Mouse (Mus musculus) kidney, embryonic 14.5 days (tissue): ENCODE results near the gene Ephb2. TPM values are rescaled to one million over a fixed set of nuclear protein-coding genes. Genes with fewer than 3 reads are reported as not detected.

Experiments used
- ATAC-seq: fragments of 200-750 bp; cut with Nextera tagmentation; 2 replicates; pipeline ENCODE4 v1.8.0; 2017; ENCODE audit warnings: moderate number of reproducible peaks, mild to moderate bottlenecking, moderate TSS enrichment, moderate library complexity; ENCODE audit not compliant: low FRiP score, low TSS enrichment
- H3K27ac ChIP-seq: fragments of 300-500 bp; sonication (generic); 2 replicates; pipeline ENCODE4 v1.5.1; 2014; ENCODE audit warnings: low read depth, mild to moderate bottlenecking, low read length, moderate library complexity, mixed read lengths
- H3K27me3 ChIP-seq: fragments of 300-500 bp; sonication (generic); 2 replicates; pipeline ENCODE4 v1.6.1; 2014; ENCODE audit warnings: mild to moderate bottlenecking, low read length; ENCODE audit not compliant: control insufficient read depth, insufficient read depth
- H3K36me3 ChIP-seq: fragments of 300-500 bp; sonication (generic); 2 replicates; pipeline ENCODE4 v1.6.1; 2014; ENCODE audit warnings: low read length, mixed read lengths; ENCODE audit not compliant: control insufficient read depth, insufficient read depth
- H3K4me1 ChIP-seq: fragments of 300-500 bp; sonication (generic); 2 replicates; pipeline ENCODE4 v1.6.1; 2014; ENCODE audit warnings: low read length, mixed read lengths; ENCODE audit not compliant: control insufficient read depth, insufficient read depth
- H3K4me2 ChIP-seq: fragments of 300-500 bp; sonication (generic); replicated peaks from 2 replicates; pipeline ENCODE4 v1.6.1; 2014; ENCODE audit warnings: low read depth, mild to moderate bottlenecking, low read length
- H3K4me3 ChIP-seq: fragments of 300-500 bp; sonication (generic); 2 replicates; pipeline ENCODE4 v1.5.1; 2014; ENCODE audit warnings: mild to moderate bottlenecking, low read length
- H3K9ac ChIP-seq: fragments of 300-500 bp; sonication (generic); 2 replicates; pipeline ENCODE4 v1.6.1; 2014; ENCODE audit warnings: low read depth, mild to moderate bottlenecking, low read length, moderate library complexity
- H3K9me3 ChIP-seq: fragments of 300-500 bp; sonication (generic); 2 replicates; pipeline ENCODE4 v1.6.1; 2016; ENCODE audit warnings: low read length; ENCODE audit not compliant: control insufficient read depth
- WGBS: fragments of 180-500 bp; shearing (Covaris S2); extraction: QIAGEN DNeasy Blood & Tissue Kit; methylation state at CpG from one replicate; pipeline ENCODE4 v1.1.7; 2014; 5-methylcytosine and 5-hydroxymethylcytosine counted together
- polyA plus RNA-seq: library from polyadenylated mRNA; unstranded; fragments of >200 nt; fragmentation: Nextera tagmentation; extraction: Ambion mirVana; gene quantifications from 2 replicates; pipeline ENCODE4 v1.2.1, GENCODE M21; 2014

Ephb2 gene
- polyA plus RNA-seq, 1 experiment from 2014 or later = 9.1 TPM

DNA sequence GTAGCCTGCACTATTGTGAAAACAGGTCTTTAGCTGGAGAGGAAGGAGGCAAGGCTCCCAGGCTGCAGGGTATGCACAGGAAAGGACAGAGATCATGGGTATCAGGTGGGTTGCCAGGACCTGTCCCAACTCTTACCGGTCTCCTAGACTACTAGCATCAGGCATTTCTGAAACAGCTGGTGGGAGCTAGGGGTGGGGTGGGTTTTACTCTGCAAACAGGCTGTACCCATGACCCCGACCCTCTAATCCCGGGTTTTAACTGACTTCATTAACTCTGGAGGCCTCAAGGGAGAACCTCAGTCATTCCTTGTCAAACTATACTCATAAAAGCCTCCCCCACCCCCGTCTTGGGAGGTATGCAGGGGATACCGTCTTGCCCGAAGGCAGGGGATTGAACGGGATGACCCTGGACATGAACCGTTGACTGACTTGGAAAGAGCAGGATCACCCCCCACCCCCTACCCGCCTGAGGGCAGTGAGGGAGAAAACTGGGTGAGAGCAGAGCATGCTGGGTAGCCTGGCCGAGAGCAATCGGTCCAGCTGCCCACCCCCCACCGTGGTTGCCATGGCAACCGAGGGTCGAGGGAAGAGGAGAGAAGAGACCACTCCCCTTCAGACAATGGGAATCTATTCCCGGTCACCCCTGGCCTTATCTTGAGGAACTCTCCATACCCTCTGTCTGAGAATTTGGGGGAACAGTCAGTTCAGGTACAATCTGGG, 29.1 kb upstream of the Ephb2 start:
- H3K27me3 ChIP-seq = peaks cover 6% of the 10 kb centered on the region; the same call in 1 of the 2 replicates
- no peak overlapping the region for H3K9ac ChIP-seq
- H3K4me3 ChIP-seq = no peak overlapping the region
- 7% methylated on average over 15 of the region's 15 CpGs for WGBS
- H3K36me3 ChIP-seq = no peaks in the 10 kb centered on the region
- peaks cover 17% of the 10 kb centered on the region for H3K4me1 ChIP-seq
- no peaks in the 10 kb centered on the region for H3K9me3 ChIP-seq
- no peak for ATAC-seq
- H3K4me2 ChIP-seq = no peak overlapping the region
- H3K27ac ChIP-seq = no peak overlapping the region

GRCm38 (mm10) chr4:136863517-136863916, 27.7 kb upstream of the Ephb2 start:
- H3K4me3 ChIP-seq = no peak overlapping the region
- H3K9me3 ChIP-seq = no peaks in the 10 kb centered on the region
- H3K4me1 ChIP-seq = peaks cover 17% of the 10 kb centered on the region
- no peak overlapping the region for H3K27ac ChIP-seq
- H3K36me3 ChIP-seq = no peaks in the 10 kb centered on the region
- H3K4me2 ChIP-seq = no peak overlapping the region
- H3K27me3 ChIP-seq = peaks cover 6% of the 10 kb centered on the region; the same call in 1 of the 2 replicates
- no peak for ATAC-seq
- WGBS = 43% methylated on average over 9 of the region's 9 CpGs
- H3K9ac ChIP-seq = no peak overlapping the region

- H3K4me1 ChIP-seq = peaks cover 14% of the 10 kb centered on the region
- H3K9me3 ChIP-seq = no peaks in the 10 kb centered on the region
- ATAC-seq = no peak
- 70% methylated on average over 2 of the region's 2 CpGs for WGBS
- no peak overlapping the region for H3K27ac ChIP-seq
- peaks cover 6% of the 10 kb centered on the region; the same call in 1 of the 2 replicates for H3K27me3 ChIP-seq
- H3K9ac ChIP-seq = no peak overlapping the region
- no peak overlapping the region for H3K4me3 ChIP-seq
- H3K36me3 ChIP-seq = no peaks in the 10 kb centered on the region
- H3K4me2 ChIP-seq = no peak overlapping the region
These were observed 26.6 kb upstream of the Ephb2 start for GRCm38 (mm10) chr4:136862411-136862810.

DNA sequence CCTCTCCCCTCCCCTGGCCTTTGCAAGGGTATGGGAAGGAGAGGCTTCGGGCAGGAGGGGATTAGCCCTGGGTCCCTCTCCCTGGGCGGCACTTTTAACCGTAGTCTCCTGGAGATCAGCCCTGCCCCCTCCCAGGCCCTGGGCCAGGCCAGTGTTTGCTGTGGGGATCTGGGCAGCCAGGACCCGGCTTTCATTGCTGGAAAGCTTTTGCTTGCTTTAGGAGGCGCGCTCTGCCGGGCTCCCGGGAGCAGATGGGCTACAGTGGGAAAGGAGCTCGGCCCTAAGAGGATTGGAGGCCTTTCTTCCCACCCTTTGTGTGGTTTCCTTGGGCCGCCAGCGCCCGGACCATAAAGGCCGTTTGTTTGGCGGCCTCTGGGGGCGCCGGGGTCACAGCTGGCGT, 26.0 kb upstream of the Ephb2 start:
- H3K27ac ChIP-seq = no peak overlapping the region
- peak overlapping the region; percentile 31; the same call in 1 of the 2 replicates for H3K9ac ChIP-seq

DNA sequence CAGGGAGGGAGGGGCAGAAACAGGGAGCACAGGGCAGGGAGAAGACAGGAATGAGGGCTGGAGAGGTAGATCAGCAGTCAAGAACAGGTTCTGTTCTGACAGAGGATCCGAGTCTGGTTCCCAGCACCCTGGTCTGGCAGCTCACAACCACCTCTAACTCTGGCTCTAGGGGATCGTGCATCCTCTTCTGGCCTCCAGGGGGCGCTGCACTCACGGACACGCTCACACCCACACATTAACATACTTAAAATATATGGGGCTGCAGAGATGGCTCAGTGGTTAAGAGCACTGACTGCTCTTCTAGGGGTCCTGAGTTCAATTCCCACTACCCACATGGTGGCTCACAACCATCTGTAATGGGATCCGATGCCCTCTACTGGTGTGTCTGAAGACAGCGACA, 24.2 kb upstream of the Ephb2 start:
- Histone ChIP-seq H3K4me3 (no peak overlapping the region), H3K9ac (no peak overlapping the region), H3K36me3 (no peaks in the 10 kb centered on the region), H3K27ac (no peak overlapping the region), H3K9me3 (no peaks in the 10 kb centered on the region), H3K4me2 (no peak overlapping the region), H3K27me3 (peaks cover 6% of the 10 kb centered on the region; the same call in 1 of the 2 replicates), H3K4me1 (peaks cover 10% of the 10 kb centered on the region)
- ATAC-seq = no peak
- 83% methylated on average over 7 of the region's 7 CpGs for WGBS

More for the DNA sequence above, 26.0 kb upstream of the Ephb2 start:
- H3K4me3 ChIP-seq = no peak overlapping the region
- ATAC-seq = no peak
- H3K4me1 ChIP-seq = peaks cover 14% of the 10 kb centered on the region
- no peaks in the 10 kb centered on the region for H3K9me3 ChIP-seq
- no peak overlapping the region for H3K4me2 ChIP-seq
- H3K36me3 ChIP-seq = no peaks in the 10 kb centered on the region
- peaks cover 6% of the 10 kb centered on the region; the same call in 1 of the 2 replicates for H3K27me3 ChIP-seq
- WGBS = 13% methylated on average over 17 of the region's 17 CpGs

DNA sequence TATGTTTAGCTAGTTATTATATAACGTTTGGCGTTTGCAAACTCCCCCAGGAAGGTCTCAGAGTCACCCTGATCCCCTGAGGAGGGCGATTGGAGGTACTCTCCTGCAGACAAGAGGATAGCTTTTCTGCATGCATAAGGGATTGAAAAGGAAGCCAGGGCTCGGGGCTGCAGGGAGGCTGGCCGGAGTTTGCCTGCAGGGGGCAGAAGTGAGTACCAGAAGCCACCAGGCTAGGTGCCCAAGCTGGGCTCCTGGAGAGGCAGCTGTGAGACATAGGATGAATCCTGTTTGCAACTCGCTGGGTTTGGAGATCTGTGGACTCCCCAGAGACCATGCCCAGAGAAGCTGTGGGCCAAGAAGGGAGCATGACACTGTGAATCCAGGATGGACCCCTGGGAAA, 19.3 kb upstream of the Ephb2 start:
- Histone ChIP-seq H3K27me3 (no peaks in the 10 kb centered on the region), H3K4me3 (no peak overlapping the region), H3K9ac (no peak overlapping the region), H3K4me1 (no peaks in the 10 kb centered on the region), H3K36me3 (no peaks in the 10 kb centered on the region), H3K9me3 (no peaks in the 10 kb centered on the region), H3K27ac (no peak overlapping the region), H3K4me2 (no peak overlapping the region)
- ATAC-seq = no peak
- 39% methylated on average over 6 of the region's 6 CpGs for WGBS

- no peak overlapping the region for H3K9ac ChIP-seq
- H3K27me3 ChIP-seq = no peaks in the 10 kb centered on the region
- H3K36me3 ChIP-seq = no peaks in the 10 kb centered on the region
- no peak overlapping the region for H3K4me2 ChIP-seq
- ATAC-seq = no peak
- no peaks in the 10 kb centered on the region for H3K4me1 ChIP-seq
- no peaks in the 10 kb centered on the region for H3K9me3 ChIP-seq
- WGBS = 47% methylated on average over 12 of the region's 12 CpGs
- no peak overlapping the region for H3K27ac ChIP-seq
- H3K4me3 ChIP-seq = no peak overlapping the region
These were observed 17.2 kb upstream of the Ephb2 start for GRCm38 (mm10) chr4:136852989-136853388.

DNA sequence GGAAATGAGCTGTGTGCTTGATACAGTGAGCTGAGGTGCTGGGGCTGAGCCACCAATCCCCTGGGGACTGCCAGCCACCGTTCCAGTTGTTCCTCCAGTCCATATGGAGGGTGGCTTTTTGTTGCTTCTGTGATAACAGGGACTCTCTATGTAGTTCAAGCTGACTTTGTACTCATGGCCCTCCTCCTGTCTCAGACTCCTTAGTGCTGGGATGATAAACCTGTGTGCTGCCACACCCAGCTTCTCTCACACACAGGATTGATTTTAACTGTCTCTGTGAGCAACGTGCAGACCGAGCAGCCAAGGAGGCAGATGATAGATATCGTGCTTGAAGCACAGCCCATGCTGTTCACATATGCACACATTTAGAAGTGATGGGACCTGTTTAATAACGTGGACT, 16.3 kb upstream of the Ephb2 start:
- WGBS = 63% methylated on average over 5 of the region's 5 CpGs
- no peak overlapping the region for H3K4me3 ChIP-seq
- H3K27me3 ChIP-seq = no peaks in the 10 kb centered on the region
- H3K4me1 ChIP-seq = no peaks in the 10 kb centered on the region
- H3K4me2 ChIP-seq = no peak overlapping the region
- no peaks in the 10 kb centered on the region for H3K36me3 ChIP-seq
- ATAC-seq = no peak
- no peak overlapping the region for H3K27ac ChIP-seq
- H3K9ac ChIP-seq = no peak overlapping the region
- H3K9me3 ChIP-seq = no peaks in the 10 kb centered on the region

- H3K27ac ChIP-seq = no peak overlapping the region
- H3K4me2 ChIP-seq = no peak overlapping the region
- H3K4me3 ChIP-seq = no peak overlapping the region
- H3K9ac ChIP-seq = no peak overlapping the region
- H3K9me3 ChIP-seq = no peaks in the 10 kb centered on the region
- H3K36me3 ChIP-seq = no peaks in the 10 kb centered on the region
- no peak for ATAC-seq
- H3K27me3 ChIP-seq = no peaks in the 10 kb centered on the region
- no peaks in the 10 kb centered on the region for H3K4me1 ChIP-seq
- WGBS = 56% methylated on average over 4 of the region's 4 CpGs
These were observed 12.8 kb upstream of the Ephb2 start for GRCm38 (mm10) chr4:136848565-136848964.
